Mouse (Mus musculus): ENCODE data around the gene Gm17455. TPM values are rescaled to one million over a fixed set of nuclear protein-coding genes. Genes with fewer than 3 reads are reported as not detected.

The Gm17455 gene
- total RNA-seq, 1 experiment = 0.31 TPM

GRCm38 (mm10) chr10:60351761-60352455, 47.6 kb upstream of the Gm17455 start:
- peak; percentile 47 for DNase-seq (ENCODE audit: low read depth, low spot score)
- H3K9ac ChIP-seq (ENCODE audit: insufficient read depth, low read depth, low read length, poor library complexity, severe bottlenecking) = no peak overlapping the region
- H3K9me3 ChIP-seq (ENCODE audit: control insufficient read depth, insufficient read depth, low read depth, low read length) = no peaks in the 10 kb centered on the region
- TF ChIP-seq CHD2 (IDR thresholded peaks at IDR 0.05; ENCODE audit: low read depth, low read length) (no peak), MAFK (IDR thresholded peaks at IDR 0.05; ENCODE audit: insufficient read depth, low read depth, low read length) (no peak), ZC3H11A (IDR thresholded peaks at IDR 0.05; ENCODE audit: borderline replicate concordance, low read depth, low read length) (no peak), ZNF384 (IDR thresholded peaks at IDR 0.05; ENCODE audit: low read depth, low read length) (no peak), HCFC1 (IDR thresholded peaks at IDR 0.05; ENCODE audit: borderline replicate concordance, insufficient read depth, low read length) (no peak)
- H3K4me1 ChIP-seq (ENCODE audit: control insufficient read depth in 2 of 2, insufficient read depth in 2 of 2, low read length in 2 of 2, poor library complexity in 1 of 2) = peaks cover 1 to 11% of the 10 kb centered on the region in 2 experiments; a peak in 2 of 4 replicates
- peak overlapping the region; percentile 51; the same call in 1 of the 2 replicates for H3K27ac ChIP-seq (ENCODE audit: insufficient read depth, low read depth, low read length, poor library complexity, severe bottlenecking)
- in situ Hi-C loops (cut with MboI; ENCODE audit: low sequenced_read_pairs in 2 of 2, unreplicated experiment in 2 of 2) = no loop called here
- H3K36me3 ChIP-seq (ENCODE audit: control insufficient read depth, insufficient read depth, low read length, poor library complexity, severe bottlenecking) = no peaks in the 10 kb centered on the region
- no peak overlapping the region for H3K4me3 ChIP-seq (ENCODE audit: insufficient read depth in 1 of 2, low read depth in 1 of 2, low read length in 2 of 2, poor library complexity in 1 of 2, severe bottlenecking in 1 of 2)

DNA sequence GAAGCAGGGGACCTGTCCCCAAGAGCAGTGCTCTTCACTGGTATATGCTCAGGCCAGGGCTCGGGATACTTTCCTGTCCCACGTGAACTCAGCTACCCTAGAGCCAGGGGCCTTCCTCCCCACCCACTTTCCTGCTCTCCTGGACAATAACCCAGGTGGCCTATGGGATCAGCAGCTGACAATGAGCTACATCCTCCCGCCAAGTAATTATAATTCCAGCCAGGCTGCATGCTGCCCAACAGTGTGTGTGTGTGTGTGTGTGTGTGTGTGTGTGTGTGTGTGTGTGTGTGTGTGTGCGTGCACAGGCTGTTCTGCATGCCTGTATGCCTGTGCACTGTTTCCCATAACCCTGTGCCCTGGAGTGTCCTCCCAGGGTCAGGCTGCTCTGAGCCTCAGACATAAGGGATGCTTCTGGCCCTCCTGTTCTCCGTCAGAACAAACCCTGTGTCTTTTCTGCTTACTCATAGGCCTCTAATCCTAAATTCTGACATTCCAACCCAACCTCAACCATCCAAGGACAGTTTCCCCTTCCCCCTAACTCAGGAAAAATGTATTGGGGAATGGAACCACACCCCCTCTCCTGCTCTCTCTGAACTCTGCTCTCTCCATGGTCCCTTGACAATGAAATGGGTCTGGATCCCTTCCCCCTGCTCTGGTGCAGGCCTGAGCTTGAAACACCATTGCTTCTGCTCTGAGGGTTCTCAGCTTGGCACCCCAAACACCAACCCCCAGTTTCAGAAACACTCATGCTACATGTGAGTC, 46.1 kb upstream of the Gm17455 start:
- no peak overlapping the region for H3K27ac ChIP-seq (ENCODE audit: insufficient read depth, low read depth, low read length, poor library complexity, severe bottlenecking)
- DNase-seq (ENCODE audit: low read depth, low spot score) = no peak
- in situ Hi-C loops (cut with MboI; ENCODE audit: low sequenced_read_pairs in 2 of 2, unreplicated experiment in 2 of 2) = no loop called here
- H3K9ac ChIP-seq (ENCODE audit: insufficient read depth, low read depth, low read length, poor library complexity, severe bottlenecking) = no peak overlapping the region
- H3K36me3 ChIP-seq (ENCODE audit: control insufficient read depth, insufficient read depth, low read length, poor library complexity, severe bottlenecking) = no peaks in the 10 kb centered on the region
- peaks cover 1 to 11% of the 10 kb centered on the region in 2 experiments; a peak in 2 of 4 replicates for H3K4me1 ChIP-seq (ENCODE audit: control insufficient read depth in 2 of 2, insufficient read depth in 2 of 2, low read length in 2 of 2, poor library complexity in 1 of 2)
- TF ChIP-seq ZNF384 (IDR thresholded peaks at IDR 0.05; ENCODE audit: low read depth, low read length) (no peak), ZC3H11A (IDR thresholded peaks at IDR 0.05; ENCODE audit: borderline replicate concordance, low read depth, low read length) (no peak), CHD2 (IDR thresholded peaks at IDR 0.05; ENCODE audit: low read depth, low read length) (no peak)
- H3K4me3 ChIP-seq (ENCODE audit: insufficient read depth in 1 of 2, low read depth in 1 of 2, low read length in 2 of 2, poor library complexity in 1 of 2, severe bottlenecking in 1 of 2) = no peak overlapping the region
- H3K9me3 ChIP-seq (ENCODE audit: control insufficient read depth, insufficient read depth, low read depth, low read length) = no peaks in the 10 kb centered on the region

DNA sequence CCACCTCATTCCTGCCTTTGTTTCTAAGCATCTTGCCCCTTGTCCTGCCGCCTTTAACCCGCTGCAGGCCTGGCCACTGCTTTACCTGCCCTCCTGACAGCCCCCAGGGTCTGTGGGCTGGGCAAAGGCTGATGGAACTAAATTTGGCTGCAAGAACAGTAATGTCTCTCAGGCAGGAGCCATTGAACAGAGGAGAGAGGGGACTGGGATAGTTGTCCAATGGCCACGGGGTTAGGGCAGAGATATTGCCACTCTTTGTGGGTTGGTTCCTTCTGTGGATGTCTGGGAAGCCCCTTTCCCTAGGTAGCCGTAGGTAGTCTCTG, 45.6 kb upstream of the Gm17455 start:
- peaks cover 1 to 11% of the 10 kb centered on the region in 2 experiments; a peak in 2 of 4 replicates for H3K4me1 ChIP-seq (ENCODE audit: control insufficient read depth in 2 of 2, insufficient read depth in 2 of 2, low read length in 2 of 2, poor library complexity in 1 of 2)
- H3K9ac ChIP-seq (ENCODE audit: insufficient read depth, low read depth, low read length, poor library complexity, severe bottlenecking) = no peak overlapping the region
- in situ Hi-C loops (cut with MboI; ENCODE audit: low sequenced_read_pairs in 2 of 2, unreplicated experiment in 2 of 2) = no loop called here
- TF ChIP-seq ZC3H11A (IDR thresholded peaks at IDR 0.05; ENCODE audit: borderline replicate concordance, low read depth, low read length) = no peak
- no peak for TF ChIP-seq CHD2 (IDR thresholded peaks at IDR 0.05; ENCODE audit: low read depth, low read length)
- TF ChIP-seq MAFK (IDR thresholded peaks at IDR 0.05; ENCODE audit: insufficient read depth, low read depth, low read length) = no peak
- no peaks in the 10 kb centered on the region for H3K9me3 ChIP-seq (ENCODE audit: control insufficient read depth, insufficient read depth, low read depth, low read length)
- no peaks in the 10 kb centered on the region for H3K36me3 ChIP-seq (ENCODE audit: control insufficient read depth, insufficient read depth, low read length, poor library complexity, severe bottlenecking)
- no peak overlapping the region for H3K4me3 ChIP-seq (ENCODE audit: insufficient read depth in 1 of 2, low read depth in 1 of 2, low read length in 2 of 2, poor library complexity in 1 of 2, severe bottlenecking in 1 of 2)
- H3K27ac ChIP-seq (ENCODE audit: insufficient read depth, low read depth, low read length, poor library complexity, severe bottlenecking) = no peak overlapping the region
- DNase-seq (ENCODE audit: low read depth, low spot score) = no peak

DNA sequence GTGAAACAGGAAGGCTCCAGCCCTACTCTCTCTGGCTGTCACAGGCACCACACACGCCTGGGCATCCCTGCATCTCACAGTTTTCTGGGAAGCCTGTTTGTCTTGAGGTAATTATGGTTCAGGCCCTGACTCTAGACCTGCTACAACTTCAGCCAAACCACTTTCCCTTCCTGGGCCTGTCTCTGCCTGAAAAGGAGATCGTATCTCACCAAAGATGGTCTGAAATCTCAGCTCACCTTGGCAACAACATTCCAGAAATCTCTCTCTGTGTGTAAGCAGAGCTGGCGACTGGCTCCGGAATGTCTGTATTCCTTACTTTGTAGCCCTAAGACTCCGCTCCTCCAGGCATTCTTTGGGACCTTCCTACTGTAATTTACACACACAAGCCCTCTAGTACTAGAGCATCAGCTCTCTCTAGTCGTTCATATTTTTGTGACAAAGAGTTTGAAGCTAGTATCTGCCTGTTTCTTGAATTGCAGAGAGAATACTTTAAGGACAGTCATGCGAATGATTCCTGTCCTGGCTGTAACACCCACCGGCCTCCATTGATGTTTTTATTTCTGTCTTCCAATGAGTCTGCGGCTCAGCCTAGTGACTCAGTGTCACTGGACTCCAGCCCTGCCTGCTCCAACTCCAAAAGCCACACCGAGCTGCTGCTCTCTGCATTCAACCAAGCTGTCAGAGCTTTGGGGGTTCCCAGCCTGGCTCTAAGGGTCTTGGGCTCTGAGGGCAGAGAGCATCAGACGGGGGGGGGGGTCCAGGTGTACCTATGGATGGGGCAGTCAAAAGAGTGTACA, 44.4 kb upstream of the Gm17455 start:
- no peak overlapping the region for H3K4me3 ChIP-seq (ENCODE audit: insufficient read depth in 1 of 2, low read depth in 1 of 2, low read length in 2 of 2, poor library complexity in 1 of 2, severe bottlenecking in 1 of 2)
- TF ChIP-seq ZC3H11A (IDR thresholded peaks at IDR 0.05; ENCODE audit: borderline replicate concordance, low read depth, low read length) (no peak), HCFC1 (IDR thresholded peaks at IDR 0.05; ENCODE audit: borderline replicate concordance, insufficient read depth, low read length) (no peak), MAFK (IDR thresholded peaks at IDR 0.05; ENCODE audit: insufficient read depth, low read depth, low read length) (no peak), CHD2 (IDR thresholded peaks at IDR 0.05; ENCODE audit: low read depth, low read length) (no peak), ZNF384 (IDR thresholded peaks at IDR 0.05; ENCODE audit: low read depth, low read length) (no peak)
- H3K9me3 ChIP-seq (ENCODE audit: control insufficient read depth, insufficient read depth, low read depth, low read length) = no peaks in the 10 kb centered on the region
- H3K27ac ChIP-seq (ENCODE audit: insufficient read depth, low read depth, low read length, poor library complexity, severe bottlenecking) = no peak overlapping the region
- no peak overlapping the region for H3K9ac ChIP-seq (ENCODE audit: insufficient read depth, low read depth, low read length, poor library complexity, severe bottlenecking)
- DNase-seq (ENCODE audit: low read depth, low spot score) = no peak
- peaks cover 1 to 11% of the 10 kb centered on the region in 2 experiments; a peak in 2 of 4 replicates for H3K4me1 ChIP-seq (ENCODE audit: control insufficient read depth in 2 of 2, insufficient read depth in 2 of 2, low read length in 2 of 2, poor library complexity in 1 of 2)
- H3K36me3 ChIP-seq (ENCODE audit: control insufficient read depth, insufficient read depth, low read length, poor library complexity, severe bottlenecking) = no peaks in the 10 kb centered on the region
- in situ Hi-C loops (cut with MboI; ENCODE audit: low sequenced_read_pairs in 2 of 2, unreplicated experiment in 2 of 2) = no loop called here
